Mouse (Mus musculus) large intestine, adult 2 months (tissue): ENCODE data around the gene Kalrn. TPM values are rescaled to one million over a fixed set of nuclear protein-coding genes. Genes with fewer than 3 reads are reported as not detected.

ENCODE experiments used
- DNase-seq: peaks from one replicate; pipeline ENCODE4 v3.0.0-alpha.2; 2012; ENCODE audit warnings: low read depth, low spot score
- WGBS: fragments of 180-500 bp; shearing (Covaris S2); methylation state at CpG from one replicate; pipeline ENCODE4 v1.1.7; 2018; 5-methylcytosine and 5-hydroxymethylcytosine counted together
- polyA plus RNA-seq: library from polyadenylated mRNA; depleted of rRNA; stranded (reverse); fragments of >200 nt; gene quantifications from 2 replicates; pipeline ENCODE4 v1.2.3, GENCODE M21; 2012

The Kalrn gene
- polyA plus RNA-seq, 1 experiment: 21.4 TPM

GRCm38 (mm10) chr16:34035780-34036179 is 537.6 kb downstream of the Kalrn start:
- 29% methylated on average over 2 of the region's 2 CpGs for WGBS
- DNase-seq: no peak

GRCm38 (mm10) chr16:34034267-34034666 is 539.1 kb downstream of the Kalrn start:
- 95% methylated on average over 17 of the region's 17 CpGs for WGBS
- no peak for DNase-seq

- DNase-seq: no peak
- 72% methylated on average over 12 of the region's 12 CpGs for WGBS
These were observed 541.2 kb downstream of the Kalrn start for GRCm38 (mm10) chr16:34032011-34032645.

- 92% methylated on average over 9 of the region's 9 CpGs for WGBS
- no peak for DNase-seq
These were observed 541.8 kb downstream of the Kalrn start for GRCm38 (mm10) chr16:34031565-34031964.

GRCm38 (mm10) chr16:34030379-34030778 is 543.0 kb downstream of the Kalrn start:
- no peak for DNase-seq
- 68% methylated on average over 4 of the region's 4 CpGs for WGBS

GRCm38 (mm10) chr16:34029790-34030189 is 543.5 kb downstream of the Kalrn start:
- WGBS: 59% methylated on average over 5 of the region's 5 CpGs

GRCm38 (mm10) chr16:34017241-34017640 is 556.1 kb downstream of the Kalrn start:
- 84% methylated on average over 8 of the region's 8 CpGs for WGBS
- no peak for DNase-seq

More at GRCm38 (mm10) chr16:34029790-34030189, 543.5 kb downstream of the Kalrn start:
- no peak for DNase-seq

GRCm38 (mm10) chr16:34011991-34012845 is 561.1 kb downstream of the Kalrn start:
- DNase-seq: no peak
- WGBS: 89% methylated on average over 20 of the region's 20 CpGs

- 95% methylated on average over 2 of the region's 2 CpGs for WGBS
- DNase-seq: no peak
These were observed 563.8 kb downstream of the Kalrn start for GRCm38 (mm10) chr16:34009567-34009966.

- DNase-seq: no peak
- 98% methylated on average over 3 of the region's 3 CpGs for WGBS
These were observed 567.3 kb downstream of the Kalrn start for GRCm38 (mm10) chr16:34005986-34006385.

- no peak for DNase-seq
- 49% methylated on average over 4 of the region's 4 CpGs for WGBS
These were observed 569.2 kb downstream of the Kalrn start for GRCm38 (mm10) chr16:34004128-34004578.

GRCm38 (mm10) chr16:34003566-34004127 is 569.7 kb downstream of the Kalrn start:
- 78% methylated on average over 10 of the region's 10 CpGs for WGBS
- DNase-seq: no peak

GRCm38 (mm10) chr16:34000715-34001114 is 572.6 kb downstream of the Kalrn start:
- peak; percentile 92 for DNase-seq
- WGBS: 15% methylated on average over 8 of the region's 8 CpGs

- DNase-seq: no peak
- WGBS: 16% methylated on average over 3 of the region's 3 CpGs
These were observed 573.9 kb downstream of the Kalrn start for GRCm38 (mm10) chr16:33999388-33999787.

GRCm38 (mm10) chr16:33998011-33998410 is 575.3 kb downstream of the Kalrn start:
- DNase-seq: no peak
- 83% methylated on average over 6 of the region's 6 CpGs for WGBS

- DNase-seq: no peak
These were observed 577.3 kb downstream of the Kalrn start for GRCm38 (mm10) chr16:33996030-33996429.

GRCm38 (mm10) chr16:33995496-33995895 is 577.8 kb downstream of the Kalrn start:
- WGBS: 75% methylated on average over 3 of the region's 3 CpGs

More at GRCm38 (mm10) chr16:33996030-33996429, 577.3 kb downstream of the Kalrn start:
- 4% methylated on average over 5 of the region's 5 CpGs for WGBS

GRCm38 (mm10) chr16:33994321-33994720 is 579.0 kb downstream of the Kalrn start:
- 95% methylated on average over 6 of the region's 6 CpGs for WGBS
- DNase-seq: no peak

More at GRCm38 (mm10) chr16:33995496-33995895, 577.8 kb downstream of the Kalrn start:
- DNase-seq: no peak

GRCm38 (mm10) chr16:33990712-33991111 is 582.6 kb downstream of the Kalrn start:
- no peak for DNase-seq
- 23% methylated on average over 4 of the region's 4 CpGs for WGBS

- WGBS: 18% methylated on average over 1 of the region's 1 CpGs
- no peak for DNase-seq
These were observed 584.2 kb downstream of the Kalrn start for GRCm38 (mm10) chr16:33989106-33989505.
